Mouse (Mus musculus) embryo, embryonic 11.5 days (tissue): Measurements from ENCODE around the gene Pgm3.

Experiments
- DNase-seq: peaks from one replicate; pipeline ENCODE4 v3.0.0-alpha.2; 2012; ENCODE audit warnings: low read depth, low spot score

Gene Pgm3

DNA sequence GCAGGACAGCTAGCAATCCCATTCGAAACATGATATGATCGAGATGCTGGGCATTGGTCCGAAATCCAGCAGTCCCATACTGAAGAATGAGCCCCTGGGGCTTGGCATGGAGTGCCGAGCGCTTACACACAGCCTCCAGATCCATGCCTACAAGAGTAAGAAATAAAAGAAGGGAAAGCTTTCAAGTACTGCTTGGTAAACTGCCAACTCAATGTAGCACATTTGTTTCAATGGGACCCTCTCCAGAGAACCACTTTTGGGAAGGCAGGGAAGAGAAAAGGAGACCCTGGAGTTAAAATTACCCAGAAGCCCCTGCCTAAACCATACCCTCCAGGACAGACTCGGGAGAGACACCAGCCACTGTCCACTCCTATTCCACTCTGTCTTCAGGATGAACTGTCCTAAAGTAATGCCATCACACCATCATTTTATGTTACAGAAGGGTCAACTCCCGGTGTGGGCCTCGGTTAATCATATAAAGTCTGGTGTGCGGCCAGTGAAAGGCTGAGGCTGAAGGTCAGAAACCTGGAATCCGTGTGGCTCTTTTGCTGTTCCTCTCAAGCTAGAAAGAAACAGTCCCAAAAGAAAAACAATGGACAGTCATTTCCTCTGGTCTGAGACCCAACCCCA, 1.3 kb downstream of the Pgm3 start:
- DNase-seq: no peak

DNA sequence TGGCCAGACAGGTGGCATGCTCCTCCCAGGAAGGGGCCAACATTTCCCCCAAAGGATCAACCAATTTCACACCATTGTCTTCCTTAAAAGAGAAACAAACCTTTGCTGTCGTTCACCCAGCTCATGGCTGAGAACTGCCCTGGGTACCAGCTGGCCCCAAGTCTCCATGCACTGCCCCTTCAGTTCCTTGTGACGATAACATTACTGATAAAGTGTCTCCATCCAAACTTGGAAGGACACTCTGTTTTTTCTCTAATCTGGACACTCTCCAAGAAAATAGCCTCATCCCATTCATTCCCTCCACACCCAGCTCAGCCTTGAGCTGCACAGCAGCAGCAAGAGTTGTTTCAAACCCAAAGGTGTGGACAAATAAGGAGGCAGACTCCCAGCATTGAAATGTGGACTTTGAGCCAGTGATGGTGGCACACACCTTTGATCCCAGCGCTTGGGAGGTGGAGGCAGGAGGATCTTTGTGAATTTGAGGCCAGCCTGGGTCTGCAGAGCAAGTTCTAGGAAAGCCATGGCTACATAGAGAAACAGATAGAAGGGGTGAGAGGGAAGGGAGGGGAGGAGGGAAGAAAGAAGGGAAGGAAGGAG, 2.2 kb downstream of the Pgm3 start:
- no peak for DNase-seq

DNA sequence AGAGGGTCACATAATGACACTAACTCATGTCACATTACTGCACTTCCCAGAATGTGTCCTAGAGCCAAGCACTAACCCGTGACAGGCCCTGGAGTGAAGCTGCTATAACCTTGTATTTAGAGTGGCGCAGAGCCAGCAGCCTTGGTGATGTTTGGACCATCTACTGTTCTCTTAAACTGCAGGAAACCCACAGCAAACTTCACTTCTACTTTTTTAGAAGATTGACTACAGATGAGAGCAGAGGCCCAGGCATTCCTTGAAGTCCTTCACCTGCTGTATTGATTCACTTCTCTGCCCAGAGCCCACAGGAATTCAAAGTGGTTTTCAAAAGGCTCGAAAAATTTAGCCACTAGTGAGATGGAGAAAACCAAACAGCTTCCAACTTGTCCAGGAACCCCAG, 11.1 kb downstream of the Pgm3 start:
- no peak for DNase-seq

DNA sequence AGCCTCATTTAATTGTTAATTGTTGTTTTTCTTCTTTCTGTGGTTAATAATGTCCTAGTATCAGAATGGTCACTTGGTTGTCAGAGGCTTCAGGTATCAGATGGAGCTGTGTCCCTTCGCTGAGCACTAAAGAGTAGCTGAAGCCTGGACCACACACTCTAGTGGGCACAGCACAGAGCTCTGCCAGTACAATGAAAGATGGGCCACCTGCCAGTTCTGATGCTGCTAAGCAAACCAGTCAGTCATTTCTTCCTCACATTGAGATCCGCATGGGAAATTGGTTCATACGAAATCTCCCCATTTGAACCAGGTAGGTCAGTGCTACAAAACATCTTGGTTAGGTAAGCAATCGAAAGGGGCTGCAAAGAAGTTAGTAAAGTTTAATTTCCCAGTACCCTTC, 17.0 kb downstream of the Pgm3 start:
- no peak for DNase-seq

DNA sequence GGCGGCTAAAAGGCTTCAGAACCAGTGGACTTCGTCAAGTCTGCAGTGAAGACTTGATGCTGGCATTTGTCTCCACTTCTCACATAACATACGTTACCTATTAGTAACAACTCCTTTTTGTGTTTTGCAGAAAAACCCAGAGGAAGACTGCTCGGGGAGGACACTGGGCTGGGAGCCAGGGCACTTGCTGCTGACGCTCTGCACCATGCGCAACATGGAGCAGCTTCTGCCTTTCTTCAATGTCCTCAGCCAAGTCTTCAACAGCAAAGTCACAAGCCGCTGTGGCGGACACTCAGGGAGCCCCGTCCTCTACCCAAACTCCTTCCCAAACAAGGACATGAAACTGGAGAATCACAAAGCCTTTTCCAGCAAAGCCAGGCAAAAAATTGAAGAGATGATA, 17.8 kb downstream of the Pgm3 start:
- no peak for DNase-seq

DNA sequence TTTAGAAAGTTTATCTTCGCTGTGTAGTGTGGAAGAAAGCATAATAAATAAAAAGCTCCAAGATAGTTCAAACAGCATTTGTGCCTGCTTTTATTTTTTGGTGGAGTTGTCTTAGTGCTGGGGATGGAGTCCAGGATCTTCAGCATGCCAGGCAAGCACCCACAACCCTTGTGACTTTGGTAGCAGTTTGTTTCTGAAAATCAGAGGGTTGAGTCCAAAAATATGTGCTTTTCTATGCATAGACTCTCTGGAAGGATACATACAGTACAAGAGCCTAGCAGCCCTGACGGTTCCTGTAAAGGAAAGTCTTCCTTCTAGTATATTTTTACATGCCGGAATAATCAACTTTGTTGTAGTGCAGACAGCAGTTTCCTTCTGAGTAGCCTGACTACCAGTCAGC, 20.9 kb downstream of the Pgm3 start:
- DNase-seq: no peak

DNA sequence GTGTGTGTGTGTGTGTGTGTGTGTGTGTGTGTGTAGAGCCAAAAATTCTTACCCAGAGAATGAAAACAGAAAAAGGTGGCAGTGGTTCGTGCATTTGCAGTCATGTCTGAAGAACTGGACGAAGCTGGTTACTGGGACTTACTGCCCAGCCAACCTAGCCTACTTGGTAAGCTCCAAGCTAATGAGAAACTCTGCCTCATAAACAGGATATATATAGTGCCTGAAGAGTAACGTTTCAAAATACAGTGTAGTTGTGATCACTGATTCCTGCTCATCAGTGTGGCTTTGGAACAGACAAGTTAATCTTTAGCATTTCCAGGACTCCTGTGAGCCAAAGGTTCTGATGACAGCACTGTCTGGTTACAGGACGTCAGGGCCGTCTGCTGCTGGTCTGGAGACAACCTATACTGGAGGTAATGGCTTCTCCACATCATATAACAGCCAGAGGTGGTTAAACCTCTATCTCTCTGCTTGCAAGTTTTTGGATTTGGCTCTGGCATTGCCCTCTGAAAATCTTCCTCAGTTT, 21.9 kb downstream of the Pgm3 start:
- DNase-seq: no peak

DNA sequence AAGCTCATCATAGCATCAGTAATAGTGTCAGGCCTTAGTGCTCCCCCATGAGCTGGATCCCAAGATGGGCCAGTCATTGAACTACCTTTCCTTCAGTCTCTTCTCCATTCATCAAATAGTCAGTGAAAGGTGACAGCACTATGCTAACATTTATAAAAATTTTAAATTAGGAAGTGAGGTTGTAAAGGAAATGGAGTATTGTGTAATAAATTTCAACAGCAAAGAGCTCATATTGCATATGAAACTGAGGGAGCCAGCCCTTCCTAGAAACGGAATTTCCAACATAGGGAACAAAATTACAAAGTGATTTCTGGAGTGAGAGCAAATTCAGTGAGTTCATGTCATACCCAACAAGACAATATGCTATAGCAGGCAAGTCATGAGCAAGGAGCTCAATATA, 27.1 kb downstream of the Pgm3 start:
- no peak for DNase-seq

DNA sequence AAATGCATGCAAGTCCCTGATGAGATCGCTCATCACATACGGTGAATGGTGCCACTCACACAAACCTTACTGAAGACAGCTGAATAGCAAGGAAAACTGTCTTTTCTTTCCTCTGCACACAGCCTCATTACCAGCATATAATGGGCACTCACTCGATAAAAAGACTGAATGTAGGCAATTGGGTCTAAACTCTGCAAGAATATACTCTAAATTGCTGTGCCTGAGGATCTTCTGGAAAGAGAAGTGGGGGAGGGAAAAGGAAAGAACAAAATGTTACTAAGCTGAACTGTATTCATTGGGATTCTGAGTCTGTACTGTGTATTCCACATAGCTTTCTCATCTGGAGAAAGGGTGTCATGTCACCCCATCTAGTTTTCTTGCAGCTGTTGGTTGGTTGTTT, 28.2 kb downstream of the Pgm3 start:
- no peak for DNase-seq

DNA sequence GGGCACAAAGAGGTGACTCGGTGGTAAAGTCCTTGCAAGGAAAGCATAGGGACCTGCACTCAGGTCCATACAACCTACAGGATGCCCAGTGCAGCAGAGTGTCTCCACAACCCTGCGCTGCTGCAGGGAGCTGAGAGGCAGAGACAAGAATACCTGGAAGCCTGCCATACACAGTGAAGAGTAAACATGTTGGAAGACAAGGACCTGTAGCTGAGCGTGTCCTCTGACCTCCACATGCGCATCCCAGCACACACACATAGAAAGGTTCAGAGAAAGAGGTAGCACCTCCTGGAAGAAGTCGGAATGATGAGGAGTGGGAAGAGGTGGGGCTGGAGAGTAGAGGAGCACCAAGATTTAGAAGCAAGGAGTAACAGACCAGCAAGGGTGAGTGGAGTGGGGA, 37.6 kb downstream of the Pgm3 start:
- DNase-seq: no peak

DNA sequence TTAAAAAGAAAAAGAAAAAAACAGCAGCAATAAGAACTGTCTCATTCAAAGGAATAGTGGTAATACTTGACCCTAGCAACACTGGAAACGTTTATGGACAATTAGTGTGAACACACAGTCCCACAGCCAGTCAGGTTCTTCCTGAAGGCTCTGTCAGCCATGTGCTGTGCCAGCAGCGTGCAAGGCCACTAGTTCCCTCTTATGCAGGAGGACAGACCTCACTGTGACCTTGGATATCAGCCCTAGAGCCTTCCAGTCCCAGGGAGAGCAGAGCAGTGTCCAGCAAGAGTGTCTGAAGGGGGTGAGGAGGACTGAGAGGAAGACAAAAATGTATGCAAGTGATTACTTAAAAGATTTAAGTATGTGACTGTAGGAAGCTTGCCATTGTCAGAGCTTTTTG, 46.0 kb downstream of the Pgm3 start:
- DNase-seq: no peak

DNA sequence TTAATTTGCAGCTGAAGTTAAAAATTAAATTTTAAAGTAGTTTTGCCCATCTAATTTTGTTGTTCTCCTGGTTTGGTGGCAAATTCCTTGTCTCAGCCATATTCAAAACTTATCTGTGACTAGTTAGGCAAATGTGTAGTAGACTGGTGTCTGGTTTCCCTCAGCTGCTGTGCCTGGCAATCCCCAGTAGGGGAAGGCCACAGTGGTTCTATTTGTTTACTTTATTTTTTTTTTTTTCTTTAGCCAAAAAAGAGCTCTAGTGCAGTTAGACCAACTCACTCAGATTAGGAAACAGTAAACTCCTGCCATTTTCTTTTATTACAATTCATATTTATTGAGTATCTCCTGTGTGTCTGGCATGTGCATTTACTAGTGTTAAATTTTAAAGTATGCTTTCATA, 49.3 kb downstream of the Pgm3 start:
- no peak for DNase-seq

DNA sequence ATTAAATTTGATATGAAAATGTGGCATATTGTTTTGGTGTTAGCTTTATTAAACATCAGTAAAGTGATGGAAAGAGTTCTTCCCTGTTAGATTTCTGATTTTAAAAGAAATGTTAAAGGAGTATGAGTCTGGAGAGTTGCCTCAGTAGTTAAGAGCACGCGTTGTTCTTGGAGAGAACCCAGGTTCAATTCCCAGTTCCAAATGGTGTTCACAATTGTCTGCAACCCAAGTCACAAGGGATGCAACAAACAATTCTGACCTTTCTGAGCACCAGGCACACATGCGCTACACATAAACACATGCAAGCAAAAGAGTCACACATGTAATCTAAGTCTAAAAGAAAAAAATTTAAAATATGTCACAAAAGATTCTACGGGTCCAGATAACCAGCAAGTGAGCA, 56.8 kb downstream of the Pgm3 start:
- DNase-seq: no peak

DNA sequence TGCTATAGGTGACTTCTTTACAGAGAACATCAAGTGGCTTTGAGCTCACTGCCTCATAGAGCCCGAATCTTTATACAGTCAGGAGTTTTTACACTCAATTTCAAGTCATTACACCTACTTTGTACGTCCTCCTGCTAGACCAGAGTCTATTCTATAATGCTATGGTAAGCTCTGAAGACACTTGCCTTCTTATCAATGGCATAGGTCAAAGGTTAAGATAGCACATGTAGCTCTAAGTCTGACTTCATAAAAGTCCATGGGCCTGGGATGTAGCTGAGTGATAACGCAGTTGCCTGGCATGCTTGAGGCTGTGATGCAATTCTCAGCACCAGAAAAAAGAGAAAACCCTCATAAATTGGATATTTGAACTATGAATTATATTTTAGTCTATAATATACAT, 57.3 kb downstream of the Pgm3 start:
- no peak for DNase-seq

DNA sequence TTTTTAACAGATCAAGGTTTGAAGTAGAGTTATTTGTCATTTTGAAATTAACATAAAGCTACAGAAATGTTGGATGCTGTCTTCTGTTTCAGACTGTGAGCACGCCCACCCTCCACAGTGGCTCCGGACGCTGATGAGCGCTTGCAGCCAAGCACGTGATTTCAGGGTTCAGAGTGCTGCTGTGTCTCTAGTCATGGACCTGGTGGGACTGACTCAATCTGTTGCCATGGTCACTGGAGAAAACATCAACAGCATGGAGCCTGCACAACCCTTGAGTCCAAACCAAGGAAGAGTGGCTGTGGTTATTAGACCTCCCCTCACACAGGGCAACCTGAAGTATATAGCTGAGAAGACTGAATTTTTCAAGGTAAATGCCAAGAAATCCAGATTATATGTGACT, 57.9 kb downstream of the Pgm3 start:
- no peak for DNase-seq

DNA sequence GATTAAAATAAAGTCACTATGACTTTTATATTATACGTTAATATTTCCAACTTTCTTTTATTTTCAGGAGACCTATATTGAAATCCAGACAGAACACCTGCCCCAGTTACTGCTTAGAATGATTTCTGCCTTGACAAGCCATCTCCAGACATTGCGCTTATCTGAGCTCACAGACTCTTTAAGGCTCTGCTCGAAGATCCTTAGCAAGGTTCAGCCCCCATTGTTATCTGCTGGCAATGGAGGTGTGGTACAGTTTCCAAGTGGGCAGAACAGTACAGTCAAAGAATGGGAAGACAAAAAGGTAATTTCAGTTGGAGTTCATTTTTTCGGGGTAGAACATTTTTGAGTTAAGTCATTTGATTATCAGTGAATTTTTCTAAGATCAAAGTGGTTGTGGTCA, 64.2 kb downstream of the Pgm3 start:
- DNase-seq: no peak
